Comparison of ENCODE assay signal across 8 mouse cellular contexts in genomic region chrX:106010762-106011161, GRCm38 (mm10). TPM values are rescaled to one million over a fixed set of nuclear protein-coding genes. Genes with fewer than 3 reads are reported as not detected.
DNase-seq lines count a peak whose midpoint lies in the region; ATAC-seq and TF ChIP-seq lines count a peak whose summit lies in the region.

No protein-coding gene starts in this region.

- no peak for TF ChIP-seq CTCF in bone marrow macrophage, adult 2 months (IDR thresholded peaks at IDR 0.05; ENCODE audit: low read depth, low read length)

- no peak overlapping the region for H3K27ac ChIP-seq in kidney, embryonic 14.5 days (ENCODE audit: low read depth, low read length)
- H3K27ac ChIP-seq in bone marrow macrophage, adult 2 months (ENCODE audit: insufficient read depth, low read depth, low read length) = peak overlapping the region; percentile 90
- H3K27ac ChIP-seq in hindbrain, embryonic 14.5 days = no peak overlapping the region
- H3K27ac ChIP-seq in midbrain, embryonic 14.5 days (replicated peaks; ENCODE audit: low read depth, low read length) = no peak overlapping the region

- no peaks in the 10 kb centered on the region for H3K36me3 ChIP-seq in kidney, embryonic 14.5 days (ENCODE audit: control insufficient read depth, insufficient read depth, low read length)
- no peaks in the 10 kb centered on the region for H3K36me3 ChIP-seq in hindbrain, embryonic 14.5 days (replicated peaks; ENCODE audit: control insufficient read depth, insufficient read depth)
- no peaks in the 10 kb centered on the region for H3K36me3 ChIP-seq in midbrain, embryonic 14.5 days (ENCODE audit: control insufficient read depth, insufficient read depth, low read length)

- peak overlapping the region; percentile 58; the same call in 1 of the 2 replicates for H3K9ac ChIP-seq in kidney, embryonic 14.5 days (ENCODE audit: low read depth, low read length)
- no peak overlapping the region for H3K9ac ChIP-seq in hindbrain, embryonic 14.5 days
- peak overlapping the region; percentile 34; the same call in 1 of the 2 replicates for H3K9ac ChIP-seq in midbrain, embryonic 14.5 days (replicated peaks; ENCODE audit: low read length)

- H3K27me3 ChIP-seq in kidney, embryonic 14.5 days (ENCODE audit: control insufficient read depth, insufficient read depth, low read length) = no peaks in the 10 kb centered on the region
- H3K27me3 ChIP-seq in hindbrain, embryonic 14.5 days (ENCODE audit: control insufficient read depth, insufficient read depth, low read length) = no peaks in the 10 kb centered on the region
- no peaks in the 10 kb centered on the region for H3K27me3 ChIP-seq in midbrain, embryonic 14.5 days (ENCODE audit: control insufficient read depth, insufficient read depth, low read length)

- 18% methylated on average over 3 of the region's 3 CpGs for WGBS in kidney, embryonic 14.5 days
- WGBS in hindbrain, embryonic 14.5 days = 8% methylated on average over 2 of the region's 3 CpGs
- whole genome bisulfite sequencing in midbrain, embryonic 14.5 days = 11% methylated on average over 3 of the region's 3 CpGs

- H3K9me3 ChIP-seq in kidney, embryonic 14.5 days (ENCODE audit: control insufficient read depth, low read length) = no peaks in the 10 kb centered on the region
- H3K9me3 ChIP-seq in hindbrain, embryonic 14.5 days (ENCODE audit: control insufficient read depth, low read length) = no peaks in the 10 kb centered on the region
- no peaks in the 10 kb centered on the region for H3K9me3 ChIP-seq in midbrain, embryonic 14.5 days (ENCODE audit: control insufficient read depth, low read length)

- no peaks in the 10 kb centered on the region; the same call in 1 of the 2 replicates for H3K4me1 ChIP-seq in kidney, embryonic 14.5 days (ENCODE audit: control insufficient read depth, insufficient read depth, low read length)
- H3K4me1 ChIP-seq in bone marrow macrophage, adult 2 months (ENCODE audit: control insufficient read depth, insufficient read depth, low read length) = peaks cover 8% of the 10 kb centered on the region
- no peaks in the 10 kb centered on the region for H3K4me1 ChIP-seq in hindbrain, embryonic 14.5 days (replicated peaks; ENCODE audit: control insufficient read depth, insufficient read depth, low read length)
- H3K4me1 ChIP-seq in midbrain, embryonic 14.5 days (ENCODE audit: control insufficient read depth, insufficient read depth, low read length) = no peaks in the 10 kb centered on the region

- peak overlapping the region; percentile 58 for H3K4me3 ChIP-seq in kidney, embryonic 14.5 days (ENCODE audit: low read length)
- peak overlapping the region; percentile 95 for H3K4me3 ChIP-seq in bone marrow macrophage, adult 2 months (ENCODE audit: insufficient read depth, low read length)
- peak overlapping the region; percentile 56 for H3K4me3 ChIP-seq in hindbrain, embryonic 14.5 days (replicated peaks; ENCODE audit: low read length)
- peak overlapping the region; percentile 50 for H3K4me3 ChIP-seq in midbrain, embryonic 14.5 days (replicated peaks; ENCODE audit: low read depth, low read length)

- TF ChIP-seq POLR2A in bone marrow macrophage, adult 2 months (IDR thresholded peaks at IDR 0.05; ENCODE audit: borderline replicate concordance, low read depth, low read length) = no peak

- peak overlapping the region; percentile 38 for H3K4me2 ChIP-seq in kidney, embryonic 14.5 days (replicated peaks; ENCODE audit: low read depth, low read length)
- peak overlapping the region; percentile 59 for H3K4me2 ChIP-seq in hindbrain, embryonic 14.5 days (replicated peaks)
- H3K4me2 ChIP-seq in midbrain, embryonic 14.5 days (ENCODE audit: low read length) = peak overlapping the region; percentile 57

- ATAC-seq in kidney, embryonic 14.5 days (ENCODE audit: low FRiP score, low TSS enrichment) = no peak
- no peak for ATAC-seq in hindbrain, embryonic 14.5 days (ENCODE audit: low FRiP score)
- no peak for ATAC-seq in midbrain, embryonic 14.5 days (ENCODE audit: low FRiP score, low TSS enrichment)
- no peak for ATAC-seq in erythroid progenitor cell, adult 5-6 weeks (replicated peaks; ENCODE audit: low FRiP score, poor library complexity, severe bottlenecking)

- DNase-seq in kidney, adult 18-20 months = no peak
- DNase-seq in hindbrain, embryonic 14.5 days (ENCODE audit: low spot score) = no peak
- DNase-seq in midbrain, embryonic 14.5 days = no peak
- no peak for DNase-seq in frontal cortex, postnatal 25 days (ENCODE audit: low spot score in 2 of 2)
- no peak for DNase-seq in gastrocnemius, postnatal 25 days

RNA-seq across cellular contexts. Expression of gene Magt1, which starts 0.9 kb away (rescaled TPM):
- polyA plus RNA-seq in kidney, embryonic 14.5 days (2014; fragmentation: Nextera tagmentation; extraction: Ambion mirVana) = 52.9 and 73.0 TPM in 2 replicates
- 43.8 and 44.7 TPM in 2 replicates for polyA plus RNA-seq in bone marrow macrophage, adult 2 months (2012; ENCODE audit: insufficient read depth, insufficient read length, missing spikeins)
- 22.8 and 23.3 TPM in 2 replicates for polyA plus RNA-seq in hindbrain, embryonic 14.5 days (2014; fragmentation: Nextera tagmentation; extraction: Ambion mirVana)
- polyA plus RNA-seq in midbrain, embryonic 14.5 days (2014; fragmentation: Nextera tagmentation; extraction: Ambion mirVana) = 15.6 and 23.4 TPM in 2 replicates
- total RNA-seq in erythroid progenitor cell, adult 5-6 weeks (2015; ENCODE audit: low replicate concordance) = 16.6 and 18.4 TPM in 2 replicates
- total RNA-seq in erythroid progenitor cell, adult 5-6 weeks (2017; ENCODE audit: low replicate concordance) = 20.3 and 37.4 TPM in 2 replicates
- 10 to 100 TPM; 28.6 to 30.4 TPM for total RNA-seq in gastrocnemius, postnatal 25 days (2021)

RNA-seq across cellular contexts. Expression of gene Cox7b, which starts 4.7 kb away (rescaled TPM):
- 425 and 672 TPM in 2 replicates for polyA plus RNA-seq in kidney, embryonic 14.5 days (2014; fragmentation: Nextera tagmentation; extraction: Ambion mirVana)
- polyA plus RNA-seq in bone marrow macrophage, adult 2 months (2012; ENCODE audit: insufficient read depth, insufficient read length, missing spikeins) = 291 and 396 TPM in 2 replicates
- polyA plus RNA-seq in hindbrain, embryonic 14.5 days (2014; fragmentation: Nextera tagmentation; extraction: Ambion mirVana) = 418 and 458 TPM in 2 replicates
- polyA plus RNA-seq in midbrain, embryonic 14.5 days (2014; fragmentation: Nextera tagmentation; extraction: Ambion mirVana) = 348 and 453 TPM in 2 replicates
- total RNA-seq in erythroid progenitor cell, adult 5-6 weeks (2015; ENCODE audit: low replicate concordance) = 69.2 and 110 TPM in 2 replicates
- 104 and 107 TPM in 2 replicates for total RNA-seq in erythroid progenitor cell, adult 5-6 weeks (2017; ENCODE audit: low replicate concordance)
- total RNA-seq in gastrocnemius, postnatal 25 days (2021) = 100 to 1,000 TPM; 923 to 928 TPM

RNA-seq across cellular contexts. Expression of gene Atp7a, which starts 16.3 kb away (rescaled TPM):
- 15.8 and 37.8 TPM in 2 replicates for polyA plus RNA-seq in kidney, embryonic 14.5 days (2014; fragmentation: Nextera tagmentation; extraction: Ambion mirVana)
- 15.6 and 20.3 TPM in 2 replicates for polyA plus RNA-seq in bone marrow macrophage, adult 2 months (2012; ENCODE audit: insufficient read depth, insufficient read length, missing spikeins)
- polyA plus RNA-seq in hindbrain, embryonic 14.5 days (2014; fragmentation: Nextera tagmentation; extraction: Ambion mirVana) = 16.7 and 17.4 TPM in 2 replicates
- polyA plus RNA-seq in midbrain, embryonic 14.5 days (2014; fragmentation: Nextera tagmentation; extraction: Ambion mirVana) = 8.3 and 21.2 TPM in 2 replicates
- total RNA-seq in erythroid progenitor cell, adult 5-6 weeks (2015; ENCODE audit: low replicate concordance) = 2.9 and 3.8 TPM in 2 replicates
- total RNA-seq in erythroid progenitor cell, adult 5-6 weeks (2017; ENCODE audit: low replicate concordance) = 2.8 and 5.4 TPM in 2 replicates
- total RNA-seq in gastrocnemius, postnatal 25 days (2021) = 1 to 10 TPM; 6.9 to 8.1 TPM
